Mouse (Mus musculus) stomach, embryonic 14.5 days (tissue): ENCODE measurements at regions not wholly inside any gene's neighbourhood (a gene's known extent, or its start where the extent isn't known, plus 50 kb on each side); places are given as distances from the start of the nearest gene placed in this dataset.

Experiments used
- ATAC-seq: fragments of 200-750 bp; cut with Nextera tagmentation; 2 replicates; pipeline ENCODE4 v1.8.0; 2017; ENCODE audit warnings: low read depth, moderate TSS enrichment; ENCODE audit not compliant: insufficient number of reproducible peaks, insufficient read depth, low FRiP score
- H3K27ac ChIP-seq: fragments of 300-500 bp; sonication (generic); 2 replicates; pipeline ENCODE4 v1.5.1; 2014; ENCODE audit warnings: mild to moderate bottlenecking, low read length, moderate library complexity, mixed read lengths
- H3K27me3 ChIP-seq: fragments of 300-500 bp; sonication (generic); 2 replicates; pipeline ENCODE4 v1.6.1; 2014; ENCODE audit warnings: low read length, control low read depth, mixed read lengths; ENCODE audit not compliant: control insufficient read depth, insufficient read depth
- H3K36me3 ChIP-seq: fragments of 300-500 bp; sonication (generic); 2 replicates; pipeline ENCODE4 v1.6.1; 2014; ENCODE audit warnings: mild to moderate bottlenecking, control low read depth, low read length, moderate library complexity, mixed read lengths; ENCODE audit not compliant: control insufficient read depth, insufficient read depth
- H3K4me1 ChIP-seq: fragments of 300-500 bp; sonication (generic); 2 replicates; pipeline ENCODE4 v1.6.1; 2014; ENCODE audit warnings: low read length, control low read depth, mixed read lengths; ENCODE audit not compliant: control insufficient read depth, insufficient read depth
- H3K4me2 ChIP-seq: fragments of 300-500 bp; sonication (generic); replicated peaks from 2 replicates; pipeline ENCODE4 v1.6.1; 2014; ENCODE audit warnings: low read depth, low read length, control low read depth
- H3K4me3 ChIP-seq: fragments of 300-500 bp; sonication (generic); 2 replicates; pipeline ENCODE4 v1.5.1; 2014; ENCODE audit warnings: low read depth, low read length, control low read depth
- H3K9ac ChIP-seq: fragments of 300-500 bp; sonication (generic); replicated peaks from 2 replicates; pipeline ENCODE4 v1.6.1; 2014; ENCODE audit warnings: low read depth, mild to moderate bottlenecking, control low read depth, low read length, moderate library complexity, mixed read lengths
- H3K9me3 ChIP-seq: fragments of 300-500 bp; sonication (generic); 2 replicates; pipeline ENCODE4 v1.6.1; 2016; ENCODE audit warnings: low read depth, low read length, control low read depth; ENCODE audit not compliant: control insufficient read depth
- WGBS: fragments of 180-500 bp; shearing (Covaris S2); extraction: QIAGEN DNeasy Blood & Tissue Kit; methylation state at CpG from one replicate; pipeline ENCODE4 v1.1.7; 2014; 5-methylcytosine and 5-hydroxymethylcytosine counted together

GRCm38 (mm10) chr9:61723021-61723581 is 191.2 kb downstream of the Rplp1 start:
- H3K9me3 ChIP-seq: no peaks in the 10 kb centered on the region
- no peak overlapping the region for H3K4me2 ChIP-seq
- H3K36me3 ChIP-seq: no peaks in the 10 kb centered on the region
- ATAC-seq: peak; percentile 56; the same call in 1 of the 2 replicates
- H3K9ac ChIP-seq: no peak overlapping the region
- peaks cover 4% of the 10 kb centered on the region; the same call in 1 of the 2 replicates for H3K4me1 ChIP-seq
- no peaks in the 10 kb centered on the region for H3K27me3 ChIP-seq
- 29% methylated on average over 8 of the region's 8 CpGs for WGBS
- no peak overlapping the region for H3K4me3 ChIP-seq
- H3K27ac ChIP-seq: peak overlapping the region; percentile 52; the same call in 1 of the 2 replicates

- ATAC-seq: no peak
- Histone ChIP-seq H3K27ac (no peak overlapping the region), H3K4me2 (no peak overlapping the region), H3K9me3 (no peaks in the 10 kb centered on the region), H3K4me3 (no peak overlapping the region), H3K9ac (no peak overlapping the region), H3K4me1 (no peaks in the 10 kb centered on the region; the same call in 1 of the 2 replicates), H3K27me3 (no peaks in the 10 kb centered on the region), H3K36me3 (no peaks in the 10 kb centered on the region)
- WGBS: 93% methylated on average over 5 of the region's 5 CpGs
Measured at GRCm38 (mm10) chr9:61721851-61722250, 192.5 kb downstream of the Rplp1 start.

- Histone ChIP-seq H3K27ac (no peak overlapping the region), H3K4me3 (no peak overlapping the region), H3K9me3 (no peaks in the 10 kb centered on the region), H3K27me3 (no peaks in the 10 kb centered on the region), H3K36me3 (no peaks in the 10 kb centered on the region), H3K9ac (no peak overlapping the region), H3K4me1 (no peaks in the 10 kb centered on the region; the same call in 1 of the 2 replicates), H3K4me2 (no peak overlapping the region)
- 66% methylated on average over 4 of the region's 4 CpGs for WGBS
- no peak for ATAC-seq
Measured at GRCm38 (mm10) chr9:61721071-61721470, 193.3 kb downstream of the Rplp1 start.

- 56% methylated on average over 5 of the region's 5 CpGs for WGBS
- Histone ChIP-seq H3K4me3 (no peak overlapping the region), H3K9me3 (no peaks in the 10 kb centered on the region), H3K27me3 (no peaks in the 10 kb centered on the region), H3K4me2 (no peak overlapping the region), H3K4me1 (peaks cover 2% of the 10 kb centered on the region; the same call in 1 of the 2 replicates), H3K27ac (no peak overlapping the region), H3K9ac (no peak overlapping the region), H3K36me3 (no peaks in the 10 kb centered on the region)
- no peak for ATAC-seq
Measured at GRCm38 (mm10) chr9:61720206-61720605, 194.1 kb downstream of the Rplp1 start.

- no peaks in the 10 kb centered on the region for H3K27me3 ChIP-seq
- no peak overlapping the region for H3K4me3 ChIP-seq
- peaks cover 19% of the 10 kb centered on the region for H3K4me1 ChIP-seq
- no peak for ATAC-seq
- no peak overlapping the region for H3K27ac ChIP-seq
- no peak overlapping the region for H3K9ac ChIP-seq
- no peak overlapping the region for H3K4me2 ChIP-seq
- H3K9me3 ChIP-seq: no peaks in the 10 kb centered on the region
- H3K36me3 ChIP-seq: no peaks in the 10 kb centered on the region
- WGBS: 64% methylated on average over 4 of the region's 4 CpGs
Measured at GRCm38 (mm10) chr9:61716751-61717150, 197.6 kb downstream of the Rplp1 start.

- no peaks in the 10 kb centered on the region for H3K36me3 ChIP-seq
- no peak overlapping the region for H3K4me3 ChIP-seq
- ATAC-seq: no peak
- H3K27ac ChIP-seq: peak overlapping the region; percentile 61; the same call in 1 of the 2 replicates
- 0 out of 2 replicates have a peak overlapping the region, but pooled peaks have one; percentile 19 for H3K4me2 ChIP-seq
- H3K4me1 ChIP-seq: peaks cover 28% of the 10 kb centered on the region
- H3K27me3 ChIP-seq: no peaks in the 10 kb centered on the region
- WGBS: 19% methylated on average over 19 of the region's 19 CpGs
- H3K9me3 ChIP-seq: no peaks in the 10 kb centered on the region
- no peak overlapping the region for H3K9ac ChIP-seq
Measured at GRCm38 (mm10) chr9:61714331-61715035, 199.9 kb downstream of the Rplp1 start.

GRCm38 (mm10) chr9:61713806-61714205 is 200.5 kb downstream of the Rplp1 start:
- WGBS: 60% methylated on average over 7 of the region's 7 CpGs
- peak overlapping the region; percentile 19; the same call in 1 of the 2 replicates for H3K4me2 ChIP-seq

GRCm38 (mm10) chr9:61711296-61711695 is 203.0 kb downstream of the Rplp1 start:
- no peaks in the 10 kb centered on the region for H3K27me3 ChIP-seq
- no peak overlapping the region for H3K4me3 ChIP-seq
- peaks cover 28% of the 10 kb centered on the region for H3K4me1 ChIP-seq
- H3K36me3 ChIP-seq: no peaks in the 10 kb centered on the region
- no peak overlapping the region for H3K4me2 ChIP-seq
- no peak overlapping the region for H3K27ac ChIP-seq
- ATAC-seq: no peak
- 37% methylated on average over 7 of the region's 7 CpGs for WGBS
- H3K9ac ChIP-seq: no peak overlapping the region
- no peaks in the 10 kb centered on the region for H3K9me3 ChIP-seq

More at GRCm38 (mm10) chr9:61713806-61714205, 200.5 kb downstream of the Rplp1 start:
- Histone ChIP-seq H3K4me1 (peaks cover 28% of the 10 kb centered on the region), H3K27me3 (no peaks in the 10 kb centered on the region), H3K27ac (peak overlapping the region; percentile 30; the same call in 1 of the 2 replicates), H3K4me3 (no peak overlapping the region), H3K36me3 (no peaks in the 10 kb centered on the region), H3K9ac (no peak overlapping the region), H3K9me3 (no peaks in the 10 kb centered on the region)
- no peak for ATAC-seq
